ENCODE assay signal across 14 mouse cellular contexts in the genomic region with DNA sequence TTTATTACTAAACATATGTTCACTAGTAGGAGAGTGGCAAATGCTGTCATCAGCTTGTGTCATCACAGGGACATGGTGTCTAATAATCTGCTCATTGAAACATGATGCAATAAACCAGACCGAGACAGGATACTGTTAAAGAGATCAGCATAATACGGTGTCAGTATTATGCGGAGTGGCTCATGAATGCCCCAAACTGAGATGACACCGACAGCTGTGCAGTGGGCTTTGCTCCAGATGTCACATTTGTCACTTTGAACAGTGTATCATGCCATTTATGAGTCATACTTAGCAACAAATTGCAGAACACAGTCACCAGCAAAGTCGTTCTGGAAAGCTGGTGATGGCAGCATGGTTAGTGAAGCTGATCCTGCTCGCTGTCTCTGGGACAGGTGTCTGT.
DNase-seq lines count a peak whose midpoint lies in the region; ATAC-seq and TF ChIP-seq lines count a peak whose summit lies in the region.
"Had no signal": no experiment of that assay in that cellular context is flagged by ENCODE, and none has a peak within 500 bp of the region (broad histone marks: within the 10 kb centered on the region; RNA-seq: fewer than 3 reads in every experiment).

No protein-coding gene starts in this region.

- TF ChIP-seq CTCF in lung, embryonic 14.5 days (IDR thresholded peaks at IDR 0.05; ENCODE audit: low read depth): no peak
- no peak for TF ChIP-seq CTCF in liver, postnatal 0 days (IDR thresholded peaks at IDR 0.05; ENCODE audit: low read depth)

- H3K4me3 ChIP-seq in lung, embryonic 14.5 days (ENCODE audit: low read depth, low read length): no peak overlapping the region
- H3K4me3 ChIP-seq in hindbrain, embryonic 16.5 days (ENCODE audit: low read length): no peak overlapping the region
- H3K4me3 ChIP-seq in liver, postnatal 0 days (ENCODE audit: low read depth, low read length): no peak overlapping the region
- H3K4me3 ChIP-seq: embryonic facial prominence, embryonic 13.5 days; left cerebral cortex, adult 2 months; megakaryocyte, embryonic 14.5 days had no signal

- no peak overlapping the region for H3K9ac ChIP-seq in lung, embryonic 14.5 days
- H3K9ac ChIP-seq in hindbrain, embryonic 16.5 days (ENCODE audit: low read depth, low read length): no peak overlapping the region
- no peak overlapping the region for H3K9ac ChIP-seq in liver, postnatal 0 days (replicated peaks)
- H3K9ac ChIP-seq: embryonic facial prominence, embryonic 13.5 days had no signal

- WGBS in lung, embryonic 14.5 days: 52% methylated on average over 6 of the region's 6 CpGs
- 64% methylated on average over 6 of the region's 6 CpGs for WGBS in hindbrain, embryonic 16.5 days
- WGBS in liver, postnatal 0 days (ENCODE audit: insufficient replicate concordance): 67% methylated on average over 6 of the region's 6 CpGs

- no peaks in the 10 kb centered on the region for H3K27me3 ChIP-seq in lung, embryonic 14.5 days (ENCODE audit: insufficient read depth, low read length)
- H3K27me3 ChIP-seq in hindbrain, embryonic 16.5 days (replicated peaks; ENCODE audit: control insufficient read depth, insufficient read depth, low read length): no peaks in the 10 kb centered on the region
- no peaks in the 10 kb centered on the region for H3K27me3 ChIP-seq in liver, postnatal 0 days (ENCODE audit: insufficient read depth, low read length)
- H3K27me3 ChIP-seq: embryonic facial prominence, embryonic 13.5 days; megakaryocyte, embryonic 14.5 days had no signal

- no peaks in the 10 kb centered on the region for H3K36me3 ChIP-seq in lung, embryonic 14.5 days (ENCODE audit: insufficient read depth)
- H3K36me3 ChIP-seq in hindbrain, embryonic 16.5 days (ENCODE audit: control insufficient read depth, insufficient read depth, low read length): no peaks in the 10 kb centered on the region
- no peaks in the 10 kb centered on the region for H3K36me3 ChIP-seq in liver, postnatal 0 days (replicated peaks; ENCODE audit: insufficient read depth, low read length)
- H3K36me3 ChIP-seq: embryonic facial prominence, embryonic 13.5 days had no signal

- DNase-seq in lung, embryonic 14.5 days: peak; percentile 67
- no peak for DNase-seq in lung, postnatal 25 days (ENCODE audit: low spot score)
- DNase-seq in frontal cortex, adult 2 months (ENCODE audit: extremely low spot score in 1 of 2, low spot score in 1 of 2): peak; percentile 12 to 41
- DNase-seq in left cerebral cortex, postnatal 14 days (ENCODE audit: low spot score in 2 of 2): peak; percentile 4 to 16
- DNase-seq in spleen, postnatal 4 days (ENCODE audit: low spot score in 2 of 2): no peak
- DNase-seq in liver, postnatal 0 days: no peak
- DNase-seq in heart, postnatal 10 days: no peak
- DNase-seq: adrenal gland, adult 8-10 months; cerebellum, adult 18-20 months; heart, adult 18-20 months had no signal

- ATAC-seq in lung, embryonic 14.5 days (ENCODE audit: insufficient read depth): peak; percentile 92; the same call in 1 of the 2 replicates
- peak; percentile 77 for ATAC-seq in hindbrain, embryonic 16.5 days
- no peak for ATAC-seq in liver, postnatal 0 days

- TF ChIP-seq EP300 in liver, postnatal 0 days (IDR thresholded peaks at IDR 0.05; ENCODE audit: low read depth): no peak

- no peaks in the 10 kb centered on the region for H3K9me3 ChIP-seq in lung, embryonic 14.5 days (ENCODE audit: low read depth, low read length)
- H3K9me3 ChIP-seq in hindbrain, embryonic 16.5 days (ENCODE audit: control insufficient read depth, low read length): no peaks in the 10 kb centered on the region
- no peaks in the 10 kb centered on the region for H3K9me3 ChIP-seq in liver, postnatal 0 days (ENCODE audit: low read length)
- H3K9me3 ChIP-seq: embryonic facial prominence, embryonic 13.5 days had no signal

- H3K27ac ChIP-seq in lung, embryonic 14.5 days (ENCODE audit: low read depth): no peak overlapping the region
- H3K27ac ChIP-seq in hindbrain, embryonic 16.5 days (ENCODE audit: low read depth, low read length): no peak overlapping the region
- no peak overlapping the region for H3K27ac ChIP-seq in liver, postnatal 0 days (ENCODE audit: low read depth)
- H3K27ac ChIP-seq: embryonic facial prominence, embryonic 13.5 days; left cerebral cortex, adult 2 months had no signal

- intact Hi-C loops in left cerebral cortex, postnatal 14 days (cut with DNase I): no loop called here
- intact Hi-C loops in heart, postnatal 10 days (cut with DNase I): no loop called here

- no peaks in the 10 kb centered on the region for H3K4me1 ChIP-seq in lung, embryonic 14.5 days (ENCODE audit: insufficient read depth)
- no peaks in the 10 kb centered on the region for H3K4me1 ChIP-seq in hindbrain, embryonic 16.5 days (ENCODE audit: control insufficient read depth, insufficient read depth, low read depth, low read length)
- no peaks in the 10 kb centered on the region for H3K4me1 ChIP-seq in liver, postnatal 0 days (ENCODE audit: insufficient read depth)
- H3K4me1 ChIP-seq: embryonic facial prominence, embryonic 13.5 days; megakaryocyte, embryonic 14.5 days had no signal

- no peak overlapping the region for H3K4me2 ChIP-seq in lung, embryonic 14.5 days
- H3K4me2 ChIP-seq in hindbrain, embryonic 16.5 days (ENCODE audit: low read length): no peak overlapping the region
- H3K4me2 ChIP-seq in liver, postnatal 0 days (ENCODE audit: low read depth, low read length): no peak overlapping the region
- H3K4me2 ChIP-seq: embryonic facial prominence, embryonic 13.5 days had no signal

Comparison
In these comparisons a context has a peak if more than half of its experiments do, and no peak if none do; other contexts are left out.
1. DNase-seq: peak in lung, embryonic 14.5 days (single experiment), frontal cortex, adult 2 months (2 of 2) and left cerebral cortex, postnatal 14 days (2 of 2); none in lung, postnatal 25 days (single experiment), spleen, postnatal 4 days (0 of 2), liver, postnatal 0 days (single experiment) and heart, postnatal 10 days (0 of 2).